In genomic region chr1:154820422-154820821, GRCm38 (mm10) we compare ENCODE assay signal across 19 mouse cellular contexts.
"Had no signal": no experiment of that assay in that cellular context is flagged by ENCODE, and none has a peak within 500 bp of the region (broad histone marks: within the 10 kb centered on the region; RNA-seq: fewer than 3 reads in every experiment).

No protein-coding gene starts in this region.

- H3K4me1 ChIP-seq: stomach, embryonic 15.5 days had no signal

- H3K4me3 ChIP-seq: midbrain, embryonic 10.5 days; midbrain, embryonic 12.5 days; myocyte; neural tube, embryonic 13.5 days; neural tube, embryonic 15.5 days; stomach, embryonic 15.5 days had no signal

- H3K9ac ChIP-seq: liver, embryonic 14.5 days; lung, embryonic 14.5 days; midbrain, embryonic 12.5 days; neural tube, embryonic 13.5 days; neural tube, embryonic 15.5 days; stomach, embryonic 15.5 days had no signal

- H3K27me3 ChIP-seq: midbrain, embryonic 12.5 days; neural tube, embryonic 13.5 days; neural tube, embryonic 15.5 days; stomach, embryonic 15.5 days had no signal

- H3K9me3 ChIP-seq: midbrain, embryonic 10.5 days; midbrain, embryonic 12.5 days; neural tube, embryonic 13.5 days; neural tube, embryonic 15.5 days; stomach, embryonic 15.5 days had no signal

- H3K36me3 ChIP-seq: midbrain, embryonic 10.5 days; midbrain, embryonic 12.5 days; neural tube, embryonic 13.5 days; neural tube, embryonic 15.5 days; stomach, embryonic 15.5 days had no signal

- ATAC-seq: midbrain, embryonic 16.5 days had no signal

- H3K27ac ChIP-seq: liver, embryonic 14.5 days; midbrain, embryonic 10.5 days; midbrain, embryonic 12.5 days; neural tube, embryonic 13.5 days; neural tube, embryonic 15.5 days; stomach, embryonic 15.5 days; stomach, postnatal 0 days had no signal

- DNase-seq: lung, embryonic 14.5 days; lung, postnatal 10 days; lung, postnatal 4 days; midbrain, embryonic 14.5 days; retina, postnatal 1 day; right cerebral cortex, adult 18-20 months; right cerebral cortex, postnatal 25 days; right cerebral cortex, postnatal 4 days; spleen, adult 18-20 months; thymus, postnatal 25 days had no signal

- H3K4me2 ChIP-seq: lung, embryonic 14.5 days; midbrain, embryonic 12.5 days; neural tube, embryonic 13.5 days; neural tube, embryonic 15.5 days; stomach, embryonic 15.5 days had no signal
